Mouse (Mus musculus) stomach, embryonic 14.5 days (tissue): ENCODE measurements at regions not wholly inside any gene's neighbourhood (a gene's known extent, or its start where the extent isn't known, plus 50 kb on each side); places are given as distances from the start of the nearest gene placed in this dataset.

Source experiments
- ATAC-seq: fragments of 200-750 bp; cut with Nextera tagmentation; 2 replicates; pipeline ENCODE4 v1.8.0; 2017; ENCODE audit warnings: low read depth, moderate TSS enrichment; ENCODE audit not compliant: insufficient number of reproducible peaks, insufficient read depth, low FRiP score
- H3K27ac ChIP-seq: fragments of 300-500 bp; sonication (generic); 2 replicates; pipeline ENCODE4 v1.5.1; 2014; ENCODE audit warnings: mild to moderate bottlenecking, low read length, moderate library complexity, mixed read lengths
- H3K27me3 ChIP-seq: fragments of 300-500 bp; sonication (generic); 2 replicates; pipeline ENCODE4 v1.6.1; 2014; ENCODE audit warnings: low read length, control low read depth, mixed read lengths; ENCODE audit not compliant: control insufficient read depth, insufficient read depth
- H3K36me3 ChIP-seq: fragments of 300-500 bp; sonication (generic); 2 replicates; pipeline ENCODE4 v1.6.1; 2014; ENCODE audit warnings: mild to moderate bottlenecking, control low read depth, low read length, moderate library complexity, mixed read lengths; ENCODE audit not compliant: control insufficient read depth, insufficient read depth
- H3K4me1 ChIP-seq: fragments of 300-500 bp; sonication (generic); 2 replicates; pipeline ENCODE4 v1.6.1; 2014; ENCODE audit warnings: low read length, control low read depth, mixed read lengths; ENCODE audit not compliant: control insufficient read depth, insufficient read depth
- H3K4me2 ChIP-seq: fragments of 300-500 bp; sonication (generic); replicated peaks from 2 replicates; pipeline ENCODE4 v1.6.1; 2014; ENCODE audit warnings: low read depth, low read length, control low read depth
- H3K4me3 ChIP-seq: fragments of 300-500 bp; sonication (generic); 2 replicates; pipeline ENCODE4 v1.5.1; 2014; ENCODE audit warnings: low read depth, low read length, control low read depth
- H3K9ac ChIP-seq: fragments of 300-500 bp; sonication (generic); replicated peaks from 2 replicates; pipeline ENCODE4 v1.6.1; 2014; ENCODE audit warnings: low read depth, mild to moderate bottlenecking, control low read depth, low read length, moderate library complexity, mixed read lengths
- H3K9me3 ChIP-seq: fragments of 300-500 bp; sonication (generic); 2 replicates; pipeline ENCODE4 v1.6.1; 2016; ENCODE audit warnings: low read depth, low read length, control low read depth; ENCODE audit not compliant: control insufficient read depth
- WGBS: fragments of 180-500 bp; shearing (Covaris S2); extraction: QIAGEN DNeasy Blood & Tissue Kit; methylation state at CpG from one replicate; pipeline ENCODE4 v1.1.7; 2014; 5-methylcytosine and 5-hydroxymethylcytosine counted together

GRCm38 (mm10) chr5:118365196-118365595, 120.2 kb downstream of the 2410131K14Rik start:
- no peak for ATAC-seq
- Histone ChIP-seq H3K27ac (no peak overlapping the region), H3K27me3 (no peaks in the 10 kb centered on the region), H3K4me1 (peaks cover 4% of the 10 kb centered on the region; the same call in 1 of the 2 replicates), H3K36me3 (no peaks in the 10 kb centered on the region), H3K4me2 (no peak overlapping the region), H3K9me3 (no peaks in the 10 kb centered on the region), H3K9ac (no peak overlapping the region), H3K4me3 (no peak overlapping the region)
- 54% methylated on average over 7 of the region's 7 CpGs for WGBS

DNA sequence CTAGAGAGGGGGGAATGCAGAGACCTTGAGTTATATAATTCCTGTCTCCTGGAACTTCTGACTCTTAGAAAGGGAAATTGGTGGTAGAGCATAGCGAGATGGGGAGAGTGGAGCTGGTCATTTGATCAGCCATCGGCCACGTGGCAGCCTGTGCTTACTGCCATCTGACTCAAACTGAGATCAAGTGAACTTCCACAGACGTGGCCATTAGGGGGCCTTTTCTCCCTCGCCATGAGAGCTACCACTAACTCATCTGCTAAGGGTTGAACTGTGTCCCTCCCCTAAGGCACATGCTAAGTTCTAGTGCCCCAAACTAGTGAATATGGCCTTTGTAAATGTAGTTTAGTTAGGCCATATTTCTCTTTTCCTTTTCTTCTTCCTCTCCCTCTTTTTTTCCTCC, 120.6 kb downstream of the 2410131K14Rik start:
- WGBS = 30% methylated on average over 5 of the region's 5 CpGs
- ATAC-seq = no peak

DNA sequence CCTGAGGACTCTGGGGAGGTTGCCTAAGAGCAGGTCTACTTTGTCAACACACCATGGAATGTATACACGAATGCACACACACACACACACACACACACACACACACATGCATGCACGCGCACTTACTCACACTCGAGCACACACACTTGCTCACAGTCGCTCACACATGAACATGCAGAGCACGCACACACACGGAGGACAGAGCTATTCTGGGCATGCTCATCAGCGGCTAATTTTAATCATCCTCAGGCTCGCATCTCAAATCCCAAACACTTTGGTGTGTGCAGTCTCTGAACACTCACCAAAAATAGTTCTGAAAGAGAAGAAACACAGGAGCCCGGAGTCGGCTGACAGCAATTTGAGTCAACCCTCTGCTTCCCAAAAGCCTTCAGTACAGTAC, 122.0 kb downstream of the 2410131K14Rik start:
- Histone ChIP-seq H3K27me3 (no peaks in the 10 kb centered on the region), H3K4me1 (no peaks in the 10 kb centered on the region), H3K9ac (no peak overlapping the region), H3K9me3 (no peaks in the 10 kb centered on the region), H3K4me2 (no peak overlapping the region), H3K27ac (no peak overlapping the region), H3K36me3 (no peaks in the 10 kb centered on the region), H3K4me3 (no peak overlapping the region)
- no peak for ATAC-seq
- 80% methylated on average over 11 of the region's 11 CpGs for WGBS

More for the DNA sequence above, 120.6 kb downstream of the 2410131K14Rik start:
- H3K4me1 ChIP-seq = no peaks in the 10 kb centered on the region
- H3K4me2 ChIP-seq = no peak overlapping the region
- H3K36me3 ChIP-seq = no peaks in the 10 kb centered on the region
- H3K27me3 ChIP-seq = no peaks in the 10 kb centered on the region
- H3K9me3 ChIP-seq = no peaks in the 10 kb centered on the region
- H3K9ac ChIP-seq = no peak overlapping the region
- no peak overlapping the region for H3K27ac ChIP-seq
- no peak overlapping the region for H3K4me3 ChIP-seq

DNA sequence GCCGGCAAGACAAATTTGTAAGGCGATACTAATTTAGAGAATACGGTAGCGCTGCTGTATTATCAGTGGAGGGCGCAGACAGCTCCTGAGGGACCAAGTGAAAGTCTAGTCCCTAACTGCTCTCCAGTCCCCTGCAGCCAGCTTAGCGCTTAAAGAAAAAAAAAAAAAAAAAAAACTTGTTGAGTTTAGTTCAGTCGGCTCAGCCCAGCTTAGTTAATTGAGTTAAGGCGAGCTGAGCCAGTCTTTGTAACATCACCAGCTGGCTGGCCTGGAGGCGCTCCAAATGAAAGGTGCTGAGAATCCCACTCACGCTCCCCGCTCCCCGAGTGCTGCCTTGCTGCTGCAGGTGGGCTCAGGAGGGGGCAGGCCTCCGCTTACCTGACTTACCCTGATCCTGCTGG, 128.6 kb downstream of the 2410131K14Rik start:
- Histone ChIP-seq H3K4me1 (peaks cover 24% of the 10 kb centered on the region), H3K27me3 (no peaks in the 10 kb centered on the region), H3K4me2 (peak overlapping the region; percentile 18), H3K9me3 (no peaks in the 10 kb centered on the region), H3K27ac (no peak overlapping the region), H3K4me3 (no peak overlapping the region), H3K9ac (no peak overlapping the region), H3K36me3 (no peaks in the 10 kb centered on the region)
- WGBS = 4% methylated on average over 13 of the region's 13 CpGs
- no peak for ATAC-seq

- no peaks in the 10 kb centered on the region for H3K36me3 ChIP-seq
- peaks cover 28% of the 10 kb centered on the region for H3K4me1 ChIP-seq
- H3K27me3 ChIP-seq = no peaks in the 10 kb centered on the region
- H3K4me3 ChIP-seq = no peak overlapping the region
- no peak overlapping the region for H3K4me2 ChIP-seq
- no peak overlapping the region for H3K9ac ChIP-seq
- ATAC-seq = no peak
- H3K9me3 ChIP-seq = no peaks in the 10 kb centered on the region
- WGBS = 38% methylated on average over 2 of the region's 2 CpGs
- H3K27ac ChIP-seq = no peak overlapping the region
These were observed 129.9 kb downstream of the 2410131K14Rik start for GRCm38 (mm10) chr5:118374968-118375367.

- no peaks in the 10 kb centered on the region for H3K36me3 ChIP-seq
- 70% methylated on average over 5 of the region's 5 CpGs for WGBS
- no peaks in the 10 kb centered on the region for H3K27me3 ChIP-seq
- H3K4me3 ChIP-seq = no peak overlapping the region
- H3K9me3 ChIP-seq = no peaks in the 10 kb centered on the region
- H3K4me2 ChIP-seq = no peak overlapping the region
- no peak for ATAC-seq
- H3K9ac ChIP-seq = no peak overlapping the region
- H3K27ac ChIP-seq = no peak overlapping the region
- peaks cover 33% of the 10 kb centered on the region for H3K4me1 ChIP-seq
These were observed 130.9 kb downstream of the 2410131K14Rik start for GRCm38 (mm10) chr5:118375916-118376315.

- no peaks in the 10 kb centered on the region for H3K9me3 ChIP-seq
- H3K4me3 ChIP-seq = no peak overlapping the region
- no peak overlapping the region for H3K27ac ChIP-seq
- WGBS = 64% methylated on average over 5 of the region's 5 CpGs
- peaks cover 35% of the 10 kb centered on the region for H3K4me1 ChIP-seq
- ATAC-seq = no peak
- H3K36me3 ChIP-seq = no peaks in the 10 kb centered on the region
- H3K27me3 ChIP-seq = no peaks in the 10 kb centered on the region
- H3K9ac ChIP-seq = no peak overlapping the region
- no peak overlapping the region for H3K4me2 ChIP-seq
These were observed 131.5 kb downstream of the 2410131K14Rik start for GRCm38 (mm10) chr5:118376478-118376877.

DNA sequence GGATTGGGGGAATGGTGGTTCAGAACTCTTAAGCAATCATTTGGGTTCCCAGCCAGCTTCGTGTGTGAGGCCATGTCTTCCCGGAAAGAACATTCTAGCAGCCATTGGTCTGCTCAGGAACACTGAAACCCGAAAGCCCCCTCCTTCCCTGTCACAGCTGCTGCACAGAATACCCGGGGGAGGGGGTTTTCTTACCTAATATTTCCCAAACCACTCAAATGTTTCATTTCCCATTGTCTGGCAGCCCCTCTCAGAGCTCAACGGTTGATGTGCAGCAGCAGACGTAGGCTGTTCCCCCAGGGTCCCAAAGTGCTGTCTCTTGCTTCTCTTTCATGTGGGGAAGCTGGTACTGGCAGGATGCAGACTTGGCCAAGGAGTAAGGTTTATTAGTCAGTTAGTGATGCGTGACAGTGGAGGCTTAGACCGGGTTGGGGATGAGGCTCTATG, 132.4 kb downstream of the 2410131K14Rik start:
- Histone ChIP-seq H3K9ac (no peak overlapping the region), H3K27ac (no peak overlapping the region), H3K4me3 (no peak overlapping the region), H3K4me2 (no peak overlapping the region), H3K4me1 (peaks cover 38% of the 10 kb centered on the region), H3K27me3 (no peaks in the 10 kb centered on the region), H3K9me3 (no peaks in the 10 kb centered on the region), H3K36me3 (no peaks in the 10 kb centered on the region)
- ATAC-seq = no peak
- 66% methylated on average over 8 of the region's 8 CpGs for WGBS
